Mouse (Mus musculus) MEL (cell line): Measurements from ENCODE around the gene Col24a1. TPM values are rescaled to one million over a fixed set of nuclear protein-coding genes. Genes with fewer than 3 reads are reported as not detected.

Source experiments
- DNase-seq: peaks from one replicate; pipeline ENCODE4 v3.0.0; 2011; ENCODE audit warnings: low read depth, low spot score
- H3K27ac ChIP-seq: 2 replicates; pipeline ENCODE4 v1.5.1; 2012; ENCODE audit warnings: low read depth, mild to moderate bottlenecking, control low read depth, low read length, moderate library complexity; ENCODE audit not compliant: control insufficient read depth
- H3K27me3 ChIP-seq, 2 experiments: fragments of 150-350 bp in 1 of 2; sonication (generic) in 1 of 2; 2 replicates each; pipeline ENCODE4 v1.6.1; 2012; ENCODE audit warnings: low read length in 2 of 2, mild to moderate bottlenecking in 2 of 2, improper control_type of control experiment in 1 of 2, moderate library complexity in 1 of 2; ENCODE audit not compliant: insufficient read depth in 2 of 2, control insufficient read depth in 1 of 2
- H3K36me3 ChIP-seq, 2 experiments: 2 replicates each; pipeline ENCODE4 v1.6.1; 2012 to 2014; ENCODE audit warnings: low read length in 2 of 2, improper control_type of control experiment in 1 of 2, inconsistent platforms in 1 of 2, mild to moderate bottlenecking in 1 of 2; ENCODE audit not compliant: insufficient read depth in 2 of 2, control insufficient read depth in 1 of 2
- H3K4me1 ChIP-seq, 2 experiments: fragments of 150-350 bp in 1 of 2; sonication (generic) in 1 of 2; 2 replicates each; pipeline ENCODE4 v1.6.1; 2012; ENCODE audit warnings: low read length in 2 of 2, improper control_type of control experiment in 1 of 2, mild to moderate bottlenecking in 1 of 2; ENCODE audit not compliant: insufficient read depth in 2 of 2, control insufficient read depth in 1 of 2
- H3K4me3 ChIP-seq, 2 experiments: fragments of 150-350 bp in 1 of 2; sonication (generic) in 1 of 2; 2 replicates each; pipeline ENCODE4 v1.5.1; 2012; ENCODE audit warnings: low read depth in 2 of 2, low read length in 2 of 2, mild to moderate bottlenecking in 2 of 2, moderate library complexity in 2 of 2, control low read depth in 1 of 2, improper control_type of control experiment in 1 of 2; ENCODE audit not compliant: control insufficient read depth in 1 of 2, insufficient read depth in 1 of 2
- H3K79me2 ChIP-seq: 2 replicates; pipeline ENCODE4 v1.6.1; 2012; ENCODE audit warnings: mild to moderate bottlenecking, low read length, moderate library complexity; ENCODE audit not compliant: control insufficient read depth, poor library complexity, insufficient read depth
- H3K9ac ChIP-seq: 2 replicates; pipeline ENCODE4 v1.6.1; 2012; ENCODE audit warnings: low read depth, mild to moderate bottlenecking, control low read depth, low read length, moderate library complexity; ENCODE audit not compliant: control insufficient read depth, poor library complexity, severe bottlenecking
- H3K9me3 ChIP-seq: fragments of 150-350 bp; sonication (generic); replicated peaks from 2 replicates; pipeline ENCODE4 v1.6.1; 2012; ENCODE audit warnings: mild to moderate bottlenecking, low read length, improper control_type of control experiment, moderate library complexity; ENCODE audit not compliant: insufficient read depth
- BHLHE40 ChIP-seq: IDR thresholded peaks from 2 replicates; pipeline ENCODE4 v1.6.1; 2012; ENCODE audit warnings: low read depth, mild to moderate bottlenecking, inconsistent platforms, low read length, improper control_type of control experiment, borderline replicate concordance
- CTCF ChIP-seq, 3 experiments: IDR thresholded peaks in 2 of 3; conservative IDR thresholded peaks in 1 of 3; 2 replicates each; pipeline ENCODE4 v1.5.1; 2011 to 2012; ENCODE audit warnings: low read length in 3 of 3, low read depth in 2 of 3, mild to moderate bottlenecking in 2 of 3, improper control_type of control experiment in 1 of 3, inconsistent platforms in 1 of 3, mixed read lengths in 1 of 3, moderate library complexity in 1 of 3; ENCODE audit not compliant: control insufficient read depth in 1 of 3, insufficient read depth in 1 of 3, poor library complexity in 1 of 3, severe bottlenecking in 1 of 3
- E2F4 ChIP-seq: IDR thresholded peaks from 2 replicates; pipeline ENCODE4 v1.6.1; 2011; ENCODE audit warnings: low read depth, low read length, improper control_type of control experiment, borderline replicate concordance
- ELF1 ChIP-seq: IDR thresholded peaks from 2 replicates; pipeline ENCODE4 v1.6.1; 2014; ENCODE audit warnings: low read depth, mild to moderate bottlenecking, inconsistent platforms, low read length, improper control_type of control experiment, moderate library complexity
- EP300 ChIP-seq, 2 experiments: IDR thresholded peaks; 2 replicates each; pipeline ENCODE4 v1.6.1; 2011; ENCODE audit warnings: improper control_type of control experiment in 2 of 2, low read length in 2 of 2, low read depth in 1 of 2, mild to moderate bottlenecking in 1 of 2
- ETS1 ChIP-seq: IDR thresholded peaks from 2 replicates; pipeline ENCODE4 v1.6.1; 2012; ENCODE audit warnings: low read depth, mild to moderate bottlenecking, inconsistent platforms, low read length, improper control_type of control experiment, moderate library complexity
- GABPA ChIP-seq: IDR thresholded peaks from 2 replicates; pipeline ENCODE4 v1.6.1; 2012; ENCODE audit warnings: low read depth, mild to moderate bottlenecking, inconsistent platforms, low read length, improper control_type of control experiment, moderate library complexity
- GATA1 ChIP-seq: IDR thresholded peaks from 2 replicates; pipeline ENCODE4 v1.6.1; 2011; ENCODE audit warnings: low read depth, low read length, improper control_type of control experiment
- HCFC1 ChIP-seq: IDR thresholded peaks from 2 replicates; pipeline ENCODE4 v1.6.1; 2012; ENCODE audit warnings: low read depth, mild to moderate bottlenecking, inconsistent platforms, low read length, improper control_type of control experiment, moderate library complexity
- KAT2A ChIP-seq: conservative IDR thresholded peaks from 2 replicates; pipeline ENCODE4 v1.6.1; 2012; ENCODE audit warnings: low read depth, low read length, improper control_type of control experiment, inconsistent platforms
- MAX ChIP-seq: IDR thresholded peaks from 2 replicates; pipeline ENCODE4 v1.6.1; 2011; ENCODE audit warnings: low read length, improper control_type of control experiment
- MYB ChIP-seq: IDR thresholded peaks from 2 replicates; pipeline ENCODE4 v1.6.1; 2011; ENCODE audit warnings: mild to moderate bottlenecking, low read depth, low read length, improper control_type of control experiment
- MYC ChIP-seq: IDR thresholded peaks from 2 replicates; pipeline ENCODE4 v1.6.1; 2011; ENCODE audit warnings: low read depth, mild to moderate bottlenecking, low read length, improper control_type of control experiment, moderate library complexity
- NELFE ChIP-seq: IDR thresholded peaks from 2 replicates; pipeline ENCODE4 v1.6.1; 2011; ENCODE audit warnings: low read depth, low read length, improper control_type of control experiment
- NRF1 ChIP-seq: IDR thresholded peaks from 2 replicates; pipeline ENCODE4 v1.6.1; 2014; ENCODE audit warnings: low read depth, mild to moderate bottlenecking, inconsistent platforms, low read length, improper control_type of control experiment, moderate library complexity; ENCODE audit not compliant: poor library complexity, insufficient read depth, severe bottlenecking
- POLR2A ChIP-seq, 2 experiments: IDR thresholded peaks; 2 replicates each; pipeline ENCODE4 v1.6.1; 2011 to 2012; ENCODE audit warnings: low read length in 2 of 2, mild to moderate bottlenecking in 2 of 2, control low read depth in 1 of 2, improper control_type of control experiment in 1 of 2, low read depth in 1 of 2, moderate library complexity in 1 of 2; ENCODE audit not compliant: control insufficient read depth in 1 of 2, insufficient read depth in 1 of 2, poor library complexity in 1 of 2
- POLR2AphosphoS2 ChIP-seq: IDR thresholded peaks from 2 replicates; pipeline ENCODE4 v1.6.1; 2011; ENCODE audit warnings: low read length, improper control_type of control experiment
- RCOR1 ChIP-seq: IDR thresholded peaks from 2 replicates; pipeline ENCODE4 v1.6.1; 2012; ENCODE audit warnings: low read depth, mild to moderate bottlenecking, inconsistent platforms, low read length, improper control_type of control experiment
- SMC3 ChIP-seq: IDR thresholded peaks from 2 replicates; pipeline ENCODE4 v1.6.1; 2011; ENCODE audit warnings: low read depth, low read length, improper control_type of control experiment
- TAL1 ChIP-seq: IDR thresholded peaks from 2 replicates; pipeline ENCODE4 v1.6.1; 2012; ENCODE audit warnings: mild to moderate bottlenecking, inconsistent platforms, low read length, moderate library complexity, mixed read lengths
- TBP ChIP-seq: IDR thresholded peaks from 2 replicates; pipeline ENCODE4 v1.8.0; 2011; ENCODE audit warnings: low read depth, low read length, improper control_type of control experiment
- UBTF ChIP-seq: IDR thresholded peaks from 2 replicates; pipeline ENCODE4 v1.6.1; 2012; ENCODE audit warnings: low read depth, mild to moderate bottlenecking, inconsistent platforms, low read length, improper control_type of control experiment, moderate library complexity, borderline replicate concordance; ENCODE audit not compliant: insufficient read depth
- USF1 ChIP-seq: IDR thresholded peaks from 2 replicates; pipeline ENCODE4 v1.6.1; 2014; ENCODE audit warnings: low read depth, mild to moderate bottlenecking, inconsistent platforms, low read length, improper control_type of control experiment, moderate library complexity
- USF2 ChIP-seq, 2 experiments: IDR thresholded peaks; 2 replicates each; pipeline ENCODE4 v1.6.1; 2011 to 2012; ENCODE audit warnings: improper control_type of control experiment in 2 of 2, low read length in 2 of 2, borderline replicate concordance in 1 of 2, inconsistent platforms in 1 of 2, low read depth in 1 of 2, mild to moderate bottlenecking in 1 of 2; ENCODE audit not compliant: insufficient read depth in 1 of 2
- ZC3H11A ChIP-seq: IDR thresholded peaks from 2 replicates; pipeline ENCODE4 v1.6.1; 2012; ENCODE audit warnings: low read depth, mild to moderate bottlenecking, inconsistent platforms, low read length, improper control_type of control experiment
- ZKSCAN1 ChIP-seq: IDR thresholded peaks from 2 replicates; pipeline ENCODE4 v1.6.1; 2012; ENCODE audit warnings: low read depth, mild to moderate bottlenecking, inconsistent platforms, low read length, improper control_type of control experiment, moderate library complexity
- ZNF384 ChIP-seq: IDR thresholded peaks from 2 replicates; pipeline ENCODE4 v1.6.1; 2012; ENCODE audit warnings: low read depth, mild to moderate bottlenecking, inconsistent platforms, low read length, improper control_type of control experiment
- polyA plus RNA-seq, 2 experiments: library from polyadenylated mRNA; stranded (reverse) in 1 of 2; unstranded in 1 of 2; fragments of >175 nt in 1 of 2; fragments of >200 nt in 1 of 2; gene quantifications; 2 replicates each; pipeline versions ENCODE4 v1.2.1 to v1.2.4; 2012; ENCODE audit warnings: low replicate concordance in 2 of 2, low read depth in 1 of 2; ENCODE audit not compliant: insufficient read length in 2 of 2, insufficient read depth in 1 of 2, missing spikeins in 1 of 2
- total RNA-seq: library from RNA; depleted of rRNA; stranded (reverse); fragments of 300-350 nt; gene quantifications from 2 replicates; pipeline ENCODE4 v1.2.3, GENCODE M21; 2012

Gene Col24a1
- total and polyA plus RNA-seq, 3 experiments: not detected

- Histone ChIP-seq H3K27me3 (no peaks in the 10 kb centered on the region), H3K4me1 (no peaks in the 10 kb centered on the region), H3K79me2 (no peaks in the 10 kb centered on the region), H3K9me3 (no peaks in the 10 kb centered on the region), H3K27ac (no peak overlapping the region), H3K36me3 (no peaks in the 10 kb centered on the region), H3K9ac (no peak overlapping the region), H3K4me3 (no peak overlapping the region)
- no peak for DNase-seq
- TF ChIP-seq BHLHE40 (no peak), NRF1 (no peak), ELF1 (no peak), NELFE (no peak), MYC (no peak), ZC3H11A (no peak), TAL1 (no peak), E2F4 (no peak), EP300 (IDR thresholded peaks at IDR 0.05; ENCODE audit: low read depth in 1 of 2, low read length in 2 of 2) (no peak), USF2 (IDR thresholded peaks at IDR 0.05; ENCODE audit: borderline replicate concordance in 1 of 2, insufficient read depth in 1 of 2, low read depth in 1 of 2, low read length in 2 of 2) (no peak), SMC3 (no peak), ETS1 (no peak), MYB (no peak), CTCF (IDR thresholded peaks at IDR 0.05 in 2 of 3, conservative IDR thresholded peaks at IDR 0.05 in 1 of 3; ENCODE audit: control insufficient read depth in 1 of 3, insufficient read depth in 1 of 3, low read depth in 2 of 3, low read length in 3 of 3, poor library complexity in 1 of 3, severe bottlenecking in 1 of 3) (no peak), ZKSCAN1 (no peak), KAT2A (no peak), GABPA (no peak)
Observed at GRCm38 (mm10) chr3:145402257-145402656, 110.0 kb downstream of the Col24a1 start.

DNA sequence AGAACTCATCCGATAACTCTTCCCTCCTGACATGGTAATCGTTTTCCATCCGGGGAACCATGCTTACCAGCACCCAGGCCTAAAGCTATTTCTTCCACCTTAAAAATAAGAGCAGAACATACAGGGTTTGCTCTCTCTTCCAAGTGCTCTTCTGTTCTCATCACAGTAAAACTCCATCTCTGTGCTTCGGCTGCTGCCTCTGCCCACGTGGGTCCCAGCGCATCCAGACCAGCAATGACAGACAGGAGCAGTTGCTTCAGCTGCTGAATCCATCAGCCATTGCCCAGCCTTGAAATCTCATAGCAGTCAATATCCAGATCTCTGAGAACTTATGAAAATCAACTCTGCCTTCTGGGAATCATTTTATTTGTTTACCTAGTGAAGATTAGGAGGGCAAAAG lies 110.7 kb downstream of the Col24a1 start:
- no peaks in the 10 kb centered on the region for H3K36me3 ChIP-seq
- no peak overlapping the region for H3K27ac ChIP-seq
- DNase-seq: no peak
- H3K9me3 ChIP-seq: no peaks in the 10 kb centered on the region
- no peak overlapping the region for H3K4me3 ChIP-seq
- no peaks in the 10 kb centered on the region for H3K79me2 ChIP-seq
- H3K9ac ChIP-seq: no peak overlapping the region
- TF ChIP-seq RCOR1: no peak
- TF ChIP-seq TBP: no peak
- no peak for TF ChIP-seq NRF1
- no peak for TF ChIP-seq ZNF384
- TF ChIP-seq NELFE: no peak
- no peak for TF ChIP-seq MAX
- no peak for TF ChIP-seq UBTF
- no peak for TF ChIP-seq HCFC1
- TF ChIP-seq GATA1: no peak
- TF ChIP-seq POLR2A (IDR thresholded peaks at IDR 0.05; ENCODE audit: control insufficient read depth in 1 of 2, insufficient read depth in 1 of 2, low read depth in 1 of 2, low read length in 2 of 2, poor library complexity in 1 of 2): no peak
- TF ChIP-seq USF2 (IDR thresholded peaks at IDR 0.05; ENCODE audit: borderline replicate concordance in 1 of 2, insufficient read depth in 1 of 2, low read depth in 1 of 2, low read length in 2 of 2): no peak
- TF ChIP-seq USF1: no peak
- no peak for TF ChIP-seq ZC3H11A
- no peak for TF ChIP-seq BHLHE40
- TF ChIP-seq POLR2AphosphoS2: no peak
- TF ChIP-seq, all 39 proteins: peak for 0
- H3K4me1 ChIP-seq: no peaks in the 10 kb centered on the region
- H3K27me3 ChIP-seq: no peaks in the 10 kb centered on the region
